ENCODE assay signal across 28 mouse cellular contexts in the genomic region with DNA sequence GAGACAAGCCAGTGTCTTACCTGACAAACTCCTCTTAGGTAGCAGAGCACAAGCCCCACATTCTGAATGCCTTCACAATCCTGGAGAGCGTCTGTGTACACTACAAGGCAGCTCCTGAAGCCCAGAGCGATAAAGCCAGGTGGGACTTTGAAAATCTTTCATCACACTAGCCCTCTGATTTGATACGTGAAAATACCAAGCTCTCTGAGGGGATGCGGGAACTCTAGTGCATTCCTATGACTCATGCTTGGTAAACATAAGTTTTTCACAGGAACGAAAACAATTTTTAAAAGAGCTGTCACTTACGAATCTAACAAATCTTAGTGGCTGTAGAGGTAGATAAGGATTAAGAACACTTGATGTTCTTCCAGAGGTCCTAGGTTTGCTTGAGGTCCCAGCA.
A peak's percentile ranks its signal among the peaks of the same experiment; 100 is the strongest.
DNase-seq lines count a peak whose midpoint lies in the region; ATAC-seq and TF ChIP-seq lines count a peak whose summit lies in the region.
"Had no signal": no experiment of that assay in that cellular context is flagged by ENCODE, and none has a peak within 500 bp of the region (broad histone marks: within the 10 kb centered on the region; RNA-seq: fewer than 3 reads in every experiment).

No protein-coding gene starts in this region.

- no peak overlapping the region for H3K4me3 ChIP-seq in forebrain, embryonic 10.5 days
- H3K4me3 ChIP-seq in forebrain, postnatal 0 days (ENCODE audit: low read depth, low read length) = no peak overlapping the region
- H3K4me3 ChIP-seq in lung, embryonic 15.5 days = no peak overlapping the region
- H3K4me3 ChIP-seq: embryonic facial prominence, embryonic 10.5 days; embryonic facial prominence, embryonic 13.5 days; erythroblast, embryonic 14.5 days; forebrain, embryonic 13.5 days; gastrocnemius, adult 2 months; heart, adult 2 months; hindbrain, embryonic 12.5 days; hindbrain, embryonic 15.5 days had no signal

- H3K27ac ChIP-seq in forebrain, embryonic 10.5 days = no peak overlapping the region
- no peak overlapping the region for H3K27ac ChIP-seq in forebrain, postnatal 0 days (ENCODE audit: low read depth, low read length)
- peak overlapping the region; percentile 21; the same call in 1 of the 2 replicates for H3K27ac ChIP-seq in lung, embryonic 15.5 days
- H3K27ac ChIP-seq: embryonic facial prominence, embryonic 10.5 days; embryonic facial prominence, embryonic 13.5 days; forebrain, embryonic 13.5 days; gastrocnemius, adult 2 months; heart, adult 2 months; hindbrain, embryonic 12.5 days; hindbrain, embryonic 15.5 days had no signal

- no peaks in the 10 kb centered on the region for H3K27me3 ChIP-seq in forebrain, embryonic 10.5 days (ENCODE audit: poor library complexity, severe bottlenecking)
- no peaks in the 10 kb centered on the region for H3K27me3 ChIP-seq in forebrain, postnatal 0 days (ENCODE audit: insufficient read depth, low read length)
- H3K27me3 ChIP-seq in lung, embryonic 15.5 days = no peaks in the 10 kb centered on the region
- H3K27me3 ChIP-seq: CH12.LX; embryonic facial prominence, embryonic 13.5 days; forebrain, embryonic 13.5 days; hindbrain, embryonic 12.5 days; hindbrain, embryonic 15.5 days had no signal

- intact Hi-C loops in left cerebral cortex, postnatal 36 days (cut with DNase I) = no loop called here

- 86% methylated on average over 6 of the region's 6 CpGs for WGBS in forebrain, embryonic 10.5 days
- 88% methylated on average over 6 of the region's 6 CpGs for WGBS in forebrain, postnatal 0 days
- 59% methylated on average over 6 of the region's 6 CpGs for WGBS in lung, embryonic 15.5 days

- H3K4me2 ChIP-seq in forebrain, postnatal 0 days (ENCODE audit: low read depth) = no peak overlapping the region
- H3K4me2 ChIP-seq in lung, embryonic 15.5 days = no peak overlapping the region
- H3K4me2 ChIP-seq: embryonic facial prominence, embryonic 13.5 days; forebrain, embryonic 13.5 days; heart, embryonic 11.5 days; hindbrain, embryonic 12.5 days; hindbrain, embryonic 15.5 days had no signal

- TF ChIP-seq CTCF in forebrain, postnatal 0 days (IDR thresholded peaks at IDR 0.05; ENCODE audit: low read depth) = no peak

- H3K9ac ChIP-seq in forebrain, postnatal 0 days = no peak overlapping the region
- no peak overlapping the region for H3K9ac ChIP-seq in lung, embryonic 15.5 days
- H3K9ac ChIP-seq: embryonic facial prominence, embryonic 13.5 days; forebrain, embryonic 13.5 days; hindbrain, embryonic 12.5 days; hindbrain, embryonic 15.5 days had no signal

- no peaks in the 10 kb centered on the region for H3K36me3 ChIP-seq in forebrain, embryonic 10.5 days (replicated peaks)
- H3K36me3 ChIP-seq in forebrain, postnatal 0 days (ENCODE audit: insufficient read depth) = no peaks in the 10 kb centered on the region
- H3K36me3 ChIP-seq in lung, embryonic 15.5 days = no peaks in the 10 kb centered on the region
- H3K36me3 ChIP-seq: embryonic facial prominence, embryonic 10.5 days; embryonic facial prominence, embryonic 13.5 days; G1E; hindbrain, embryonic 12.5 days; hindbrain, embryonic 15.5 days had no signal

- peaks cover 10% of the 10 kb centered on the region for H3K4me1 ChIP-seq in forebrain, embryonic 10.5 days
- peaks cover 7% of the 10 kb centered on the region for H3K4me1 ChIP-seq in forebrain, postnatal 0 days (ENCODE audit: insufficient read depth)
- peaks cover 15% of the 10 kb centered on the region for H3K4me1 ChIP-seq in lung, embryonic 15.5 days
- H3K4me1 ChIP-seq: embryonic facial prominence, embryonic 10.5 days; embryonic facial prominence, embryonic 13.5 days had no signal

- H3K9me3 ChIP-seq in forebrain, embryonic 10.5 days = no peaks in the 10 kb centered on the region
- H3K9me3 ChIP-seq in forebrain, postnatal 0 days (ENCODE audit: low read length) = no peaks in the 10 kb centered on the region
- no peaks in the 10 kb centered on the region for H3K9me3 ChIP-seq in lung, embryonic 15.5 days
- H3K9me3 ChIP-seq: embryonic facial prominence, embryonic 10.5 days; embryonic facial prominence, embryonic 13.5 days; forebrain, embryonic 13.5 days; G1E; hindbrain, embryonic 12.5 days; hindbrain, embryonic 15.5 days had no signal

- ATAC-seq in forebrain, postnatal 0 days = no peak
- ATAC-seq in lung, embryonic 15.5 days (ENCODE audit: borderline replicate concordance, extremely low read depth, low FRiP score, low TSS enrichment) = no peak; the same call in 1 of the 2 replicates
- ATAC-seq: forebrain, embryonic 13.5 days; forebrain, embryonic 16.5 days had no signal

- DNase-seq in forebrain, embryonic 10.5 days (ENCODE audit: extremely low spot score, low spot score) = peak; percentile 5
- no peak for DNase-seq in forebrain, postnatal 0 days
- DNase-seq in lung, postnatal 4 days = no peak
- DNase-seq in 3T3-L1 (ENCODE audit: low read depth, low spot score) = peak; percentile 7
- peak; percentile 46 for DNase-seq in lung, postnatal 36 days
- no peak for DNase-seq in left cerebral cortex, postnatal 36 days (ENCODE audit: low spot score in 2 of 2)
- DNase-seq: adrenal gland, adult 2 months; adrenal gland, postnatal 14 days; B cell, adult 2 months; cerebellum, adult 11 months; cerebellum, adult 2 months; cerebellum, adult 9-11 months; cerebellum, postnatal 36 days; embryo, embryonic 11 days; gastrocnemius, adult 2 months; gastrocnemius, postnatal 14 days; heart, adult 2 months had no signal

Comparison
In these comparisons a context has a peak if more than half of its experiments do, and no peak if none do; other contexts are left out.
1. DNase-seq: peak in forebrain, embryonic 10.5 days (single experiment), 3T3-L1 (single experiment) and lung, postnatal 36 days (single experiment); none in forebrain, postnatal 0 days (single experiment), lung, postnatal 4 days (0 of 2) and left cerebral cortex, postnatal 36 days (0 of 2).